ENCODE assay signal across 16 mouse cellular contexts in the genomic region with DNA sequence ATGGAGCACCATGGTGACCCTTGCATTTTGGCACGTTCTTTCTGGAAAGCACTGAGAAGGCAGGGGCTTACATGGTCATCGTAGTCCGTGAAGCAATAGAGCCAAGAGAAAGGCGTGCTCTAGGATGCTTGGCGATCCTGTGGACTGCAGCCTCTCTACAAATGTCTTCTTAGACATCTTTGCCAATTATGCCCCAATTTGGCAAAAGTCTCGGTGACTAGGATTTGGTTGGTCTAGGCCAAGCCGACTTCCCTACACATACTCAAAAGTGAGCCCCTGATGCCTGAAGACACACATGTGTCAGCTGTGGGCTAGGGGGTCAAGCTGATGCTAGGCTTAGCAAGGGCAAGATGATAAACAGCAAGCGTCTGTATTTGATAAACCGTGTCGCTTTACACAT.
DNase-seq lines count a peak whose midpoint lies in the region; ATAC-seq and TF ChIP-seq lines count a peak whose summit lies in the region.
"Had no signal": no experiment of that assay in that cellular context is flagged by ENCODE, and none has a peak within 500 bp of the region (broad histone marks: within the 10 kb centered on the region; RNA-seq: fewer than 3 reads in every experiment).

No protein-coding gene starts in this region.

- H3K9me3 ChIP-seq in lung, embryonic 15.5 days = no peaks in the 10 kb centered on the region
- no peaks in the 10 kb centered on the region for H3K9me3 ChIP-seq in stomach, embryonic 14.5 days (ENCODE audit: control insufficient read depth, low read depth, low read length)
- no peaks in the 10 kb centered on the region for H3K9me3 ChIP-seq in stomach, postnatal 0 days (ENCODE audit: control insufficient read depth, low read length)
- H3K9me3 ChIP-seq in limb, embryonic 12.5 days = no peaks in the 10 kb centered on the region
- H3K9me3 ChIP-seq: heart, embryonic 12.5 days; limb, embryonic 13.5 days; neural tube, embryonic 12.5 days had no signal

- no peak overlapping the region for H3K4me2 ChIP-seq in lung, embryonic 15.5 days
- H3K4me2 ChIP-seq in stomach, embryonic 14.5 days (replicated peaks; ENCODE audit: low read depth, low read length) = no peak overlapping the region
- H3K4me2 ChIP-seq in stomach, postnatal 0 days (replicated peaks; ENCODE audit: low read depth) = no peak overlapping the region
- H3K4me2 ChIP-seq in limb, embryonic 12.5 days = no peak overlapping the region

- no peak for TF ChIP-seq CTCF in stomach, postnatal 0 days (IDR thresholded peaks at IDR 0.05; ENCODE audit: low read depth)

- ATAC-seq in lung, embryonic 15.5 days (ENCODE audit: borderline replicate concordance, extremely low read depth, low FRiP score, low TSS enrichment) = no peak
- ATAC-seq in stomach, embryonic 14.5 days (ENCODE audit: insufficient number of reproducible peaks, insufficient read depth, low FRiP score, low read depth) = no peak
- no peak for ATAC-seq in stomach, postnatal 0 days (ENCODE audit: low FRiP score, low TSS enrichment)
- no peak for ATAC-seq in limb, embryonic 12.5 days (ENCODE audit: insufficient number of reproducible peaks, insufficient read depth, low FRiP score, low TSS enrichment, low read depth)
- no peak for ATAC-seq in megakaryocyte progenitor cell, adult 5-6 weeks (replicated peaks; ENCODE audit: poor library complexity)

- intact Hi-C loops in heart, postnatal 14 days (cut with DNase I) = loop anchor here (1.0 to 10.0 kb wide), 6 partner anchors 78 to 581 kb away; a partner anchor contains a TSS

- peaks cover 50% of the 10 kb centered on the region for H3K4me1 ChIP-seq in lung, embryonic 15.5 days
- peaks cover 12% of the 10 kb centered on the region; the same call in 1 of the 2 replicates for H3K4me1 ChIP-seq in stomach, embryonic 14.5 days (ENCODE audit: control insufficient read depth, insufficient read depth, low read length)
- peaks cover 5% of the 10 kb centered on the region for H3K4me1 ChIP-seq in stomach, postnatal 0 days (replicated peaks; ENCODE audit: control insufficient read depth, insufficient read depth)
- peaks cover 57% of the 10 kb centered on the region for H3K4me1 ChIP-seq in limb, embryonic 12.5 days (replicated peaks)

- no peak overlapping the region for H3K9ac ChIP-seq in lung, embryonic 15.5 days
- no peak overlapping the region for H3K9ac ChIP-seq in stomach, embryonic 14.5 days (replicated peaks; ENCODE audit: low read depth, low read length)
- no peak overlapping the region for H3K9ac ChIP-seq in stomach, postnatal 0 days (ENCODE audit: low read length)
- no peak overlapping the region for H3K9ac ChIP-seq in limb, embryonic 12.5 days (replicated peaks)
- H3K9ac ChIP-seq: hindbrain, embryonic 14.5 days; limb, embryonic 13.5 days; neural tube, embryonic 12.5 days had no signal

- no peaks in the 10 kb centered on the region for H3K36me3 ChIP-seq in lung, embryonic 15.5 days
- H3K36me3 ChIP-seq in stomach, embryonic 14.5 days (ENCODE audit: control insufficient read depth, insufficient read depth, low read length) = no peaks in the 10 kb centered on the region
- no peaks in the 10 kb centered on the region for H3K36me3 ChIP-seq in stomach, postnatal 0 days (ENCODE audit: control insufficient read depth, insufficient read depth, low read length)
- H3K36me3 ChIP-seq in limb, embryonic 12.5 days = no peaks in the 10 kb centered on the region
- H3K36me3 ChIP-seq: heart, embryonic 12.5 days; limb, embryonic 13.5 days; neural tube, embryonic 12.5 days had no signal

- no peak overlapping the region for H3K4me3 ChIP-seq in lung, embryonic 15.5 days
- no peak overlapping the region for H3K4me3 ChIP-seq in stomach, embryonic 14.5 days (ENCODE audit: low read depth, low read length)
- no peak overlapping the region for H3K4me3 ChIP-seq in stomach, postnatal 0 days (ENCODE audit: low read depth, low read length)
- H3K4me3 ChIP-seq in limb, embryonic 12.5 days (replicated peaks) = no peak overlapping the region
- H3K4me3 ChIP-seq: heart, embryonic 12.5 days; neural tube, embryonic 12.5 days had no signal

- 73% methylated on average over 10 of the region's 10 CpGs for WGBS in lung, embryonic 15.5 days
- 74% methylated on average over 10 of the region's 10 CpGs for WGBS in stomach, embryonic 14.5 days
- 84% methylated on average over 10 of the region's 10 CpGs for WGBS in stomach, postnatal 0 days
- WGBS in limb, embryonic 12.5 days = 56% methylated on average over 10 of the region's 10 CpGs

- H3K27me3 ChIP-seq in lung, embryonic 15.5 days = no peaks in the 10 kb centered on the region
- no peaks in the 10 kb centered on the region for H3K27me3 ChIP-seq in stomach, embryonic 14.5 days (ENCODE audit: control insufficient read depth, insufficient read depth, low read length)
- H3K27me3 ChIP-seq in stomach, postnatal 0 days (ENCODE audit: control insufficient read depth, insufficient read depth, low read length) = no peaks in the 10 kb centered on the region
- peaks cover 18% of the 10 kb centered on the region for H3K27me3 ChIP-seq in limb, embryonic 12.5 days

- peak; percentile 90 for DNase-seq in heart, adult 11 months
- DNase-seq in heart, postnatal 14 days = no peak
- DNase-seq in lung, postnatal 4 days = no peak
- no peak for DNase-seq in stomach, postnatal 0 days (ENCODE audit: low spot score)
- DNase-seq: adrenal gland, postnatal 25 days; cerebellum, adult 11-12 months; gastrocnemius, postnatal 10 days; right cerebral cortex, postnatal 4 days had no signal

- TF ChIP-seq EP300 in stomach, postnatal 0 days (optimal IDR thresholded peaks at IDR 0.05) = no peak

- peak overlapping the region; percentile 91; the same call in 1 of the 2 replicates for H3K27ac ChIP-seq in lung, embryonic 15.5 days
- H3K27ac ChIP-seq in stomach, embryonic 14.5 days (ENCODE audit: low read length) = 0 out of 2 replicates have a peak overlapping the region, but pooled peaks have one; percentile 15
- H3K27ac ChIP-seq in stomach, postnatal 0 days (replicated peaks) = no peak overlapping the region
- H3K27ac ChIP-seq in limb, embryonic 12.5 days = 0 out of 2 replicates have a peak overlapping the region, but pooled peaks have one; percentile 84
- H3K27ac ChIP-seq: hindbrain, embryonic 14.5 days; neural tube, embryonic 12.5 days had no signal
